Mouse (Mus musculus) WW6 (cell line): ENCODE measurements around the gene Ttc33.
"Not testable (repeated sequence)": the region's sequence is repeated elsewhere in the genome, so short reads cannot be mapped to it uniquely, and the experiment has no call there.

Experiments used
- DNase-seq: peaks from one replicate; pipeline ENCODE4 v3.0.0-alpha.2; 2013; ENCODE audit warnings: low read depth, low spot score

Ttc33 gene

GRCm38 (mm10) chr15:5184668-5185330 is 526 bp upstream of the Ttc33 start:
- no peak for DNase-seq

- DNase-seq = no peak
These were observed 959 bp downstream of the Ttc33 start for GRCm38 (mm10) chr15:5186293-5186675.

GRCm38 (mm10) chr15:5187116-5187515 is 1.8 kb downstream of the Ttc33 start:
- DNase-seq = no peak

GRCm38 (mm10) chr15:5188029-5188428 is 2.7 kb downstream of the Ttc33 start:
- no peak for DNase-seq

- no peak for DNase-seq
These were observed 4.3 kb downstream of the Ttc33 start for GRCm38 (mm10) chr15:5189504-5190093.

- DNase-seq = no peak
These were observed 8.5 kb downstream of the Ttc33 start for GRCm38 (mm10) chr15:5193833-5194232.

- no peak for DNase-seq
These were observed 9.1 kb downstream of the Ttc33 start for GRCm38 (mm10) chr15:5194446-5194845.

- no peak for DNase-seq
These were observed 9.6 kb downstream of the Ttc33 start for GRCm38 (mm10) chr15:5194931-5195330.

GRCm38 (mm10) chr15:5195987-5196514 is 10.7 kb downstream of the Ttc33 start:
- DNase-seq = no peak

- DNase-seq = no peak
These were observed 11.4 kb downstream of the Ttc33 start for GRCm38 (mm10) chr15:5196691-5197090.

- DNase-seq = no peak
These were observed 19.9 kb downstream of the Ttc33 start for GRCm38 (mm10) chr15:5205222-5205621.

- no peak for DNase-seq
These were observed 23.8 kb downstream of the Ttc33 start for GRCm38 (mm10) chr15:5209116-5209515.

- no peak for DNase-seq
These were observed 35.2 kb downstream of the Ttc33 start for GRCm38 (mm10) chr15:5220491-5220890.

GRCm38 (mm10) chr15:5230746-5231145 is 45.4 kb downstream of the Ttc33 start:
- not testable (repeated sequence) for DNase-seq

- no peak for DNase-seq
These were observed 49.3 kb downstream of the Ttc33 start for GRCm38 (mm10) chr15:5234659-5235058.

GRCm38 (mm10) chr15:5235527-5235926 is 50.2 kb downstream of the Ttc33 start:
- no peak for DNase-seq

- DNase-seq = no peak
These were observed 51.2 kb downstream of the Ttc33 start for GRCm38 (mm10) chr15:5236538-5236937.

- DNase-seq = no peak
These were observed 51.8 kb downstream of the Ttc33 start for GRCm38 (mm10) chr15:5237012-5237660.

GRCm38 (mm10) chr15:5238073-5238472 is 52.7 kb downstream of the Ttc33 start:
- no peak for DNase-seq

- no peak for DNase-seq
These were observed 53.2 kb downstream of the Ttc33 start for GRCm38 (mm10) chr15:5238553-5238952.

- no peak for DNase-seq
These were observed 54.0 kb downstream of the Ttc33 start for GRCm38 (mm10) chr15:5239361-5239760.

- DNase-seq = no peak
These were observed 54.6 kb downstream of the Ttc33 start for GRCm38 (mm10) chr15:5239901-5240300.

GRCm38 (mm10) chr15:5240360-5240759 is 55.0 kb downstream of the Ttc33 start:
- no peak for DNase-seq
